ENCODE assay signal across 17 mouse cellular contexts in genomic region chr13:46515524-46515923, GRCm38 (mm10). TPM values are rescaled to one million over a fixed set of nuclear protein-coding genes. Genes with fewer than 3 reads are reported as not detected.
DNase-seq lines count a peak whose midpoint lies in the region; ATAC-seq and TF ChIP-seq lines count a peak whose summit lies in the region.
"Had no signal": no experiment of that assay in that cellular context is flagged by ENCODE, and none has a peak within 500 bp of the region (broad histone marks: within the 10 kb centered on the region; RNA-seq: fewer than 3 reads in every experiment).

No protein-coding gene starts in this region.

- TF ChIP-seq POLR2A in CH12.LX (IDR thresholded peaks at IDR 0.05; ENCODE audit: low read depth, low read length): no peak

- H3K4me3 ChIP-seq in gastrocnemius, adult 2 months: no peak overlapping the region
- no peak overlapping the region for H3K4me3 ChIP-seq in heart, embryonic 16.5 days (ENCODE audit: low read length)
- no peak overlapping the region for H3K4me3 ChIP-seq in CH12.LX (replicated peaks in 1 of 3; ENCODE audit: low read depth in 2 of 3, low read length in 2 of 3, poor library complexity in 1 of 3)
- no peak overlapping the region for H3K4me3 ChIP-seq in liver, postnatal 0 days (ENCODE audit: low read depth, low read length)
- H3K4me3 ChIP-seq: erythroblast, embryonic 14.5 days; liver, embryonic 15.5 days had no signal

- intact Hi-C loops in gastrocnemius, adult 2 months (cut with DNase I): loop anchor here (10.0 kb wide), 1 partner anchor 171 kb away; no protein-coding TSS in a partner anchor
- intact Hi-C loops in gastrocnemius, postnatal 36 days (cut with DNase I): no loop called here
- intact Hi-C loops in heart, postnatal 10 days (cut with DNase I): no loop called here

- H3K9ac ChIP-seq in heart, embryonic 16.5 days (ENCODE audit: low read length): peak overlapping the region; percentile 62
- H3K9ac ChIP-seq in CH12.LX (ENCODE audit: insufficient read depth, low read depth): no peak overlapping the region
- H3K9ac ChIP-seq in liver, postnatal 0 days (replicated peaks): no peak overlapping the region
- H3K9ac ChIP-seq: hindbrain, embryonic 14.5 days; liver, embryonic 15.5 days had no signal

- no peak for DNase-seq in gastrocnemius, adult 2 months
- DNase-seq in gastrocnemius, postnatal 36 days: no peak
- DNase-seq in heart, postnatal 10 days: no peak
- DNase-seq in CH12.LX (ENCODE audit: extremely low read depth): no peak
- peak; percentile 41 for DNase-seq in Patski (ENCODE audit: low read depth, low spot score)
- no peak for DNase-seq in liver, postnatal 0 days
- DNase-seq: cerebellum, adult 11 months; gastrocnemius, postnatal 25 days; midbrain, embryonic 14.5 days; spleen, adult 18-20 months; thymus, adult 2 months had no signal

- peak overlapping the region; percentile 34; the same call in 1 of the 2 replicates for H3K4me2 ChIP-seq in heart, embryonic 16.5 days (ENCODE audit: low read depth, low read length)
- peak overlapping the region; percentile 62; the same call in 1 of the 2 replicates for H3K4me2 ChIP-seq in CH12.LX (ENCODE audit: insufficient read depth, low read depth, poor library complexity, severe bottlenecking)
- H3K4me2 ChIP-seq in liver, postnatal 0 days (ENCODE audit: low read depth, low read length): no peak overlapping the region
- H3K4me2 ChIP-seq: hindbrain, embryonic 14.5 days; liver, embryonic 15.5 days had no signal

- ATAC-seq in heart, embryonic 16.5 days (replicated peaks; ENCODE audit: extremely low read depth, insufficient read depth, low FRiP score): no peak
- peak; percentile 65 for ATAC-seq in Patski
- no peak for ATAC-seq in liver, postnatal 0 days
- ATAC-seq: intestine, embryonic 16.5 days had no signal

- TF ChIP-seq CTCF in gastrocnemius, adult 2 months (IDR thresholded peaks at IDR 0.05): no peak
- no peak for TF ChIP-seq CTCF in CH12.LX (conservative IDR thresholded peaks at IDR 0.05 in 1 of 2, IDR thresholded peaks at IDR 0.05 in 1 of 2; ENCODE audit: low read depth in 2 of 2, low read length in 2 of 2)
- no peak for TF ChIP-seq CTCF in Patski (IDR thresholded peaks at IDR 0.05)
- no peak for TF ChIP-seq CTCF in liver, postnatal 0 days (IDR thresholded peaks at IDR 0.05; ENCODE audit: low read depth)

- POLR2A ChIA-PET in Patski (lab: Charles Lee): no interaction called here

- 58% methylated on average over 10 of the region's 10 CpGs for WGBS in heart, embryonic 16.5 days
- WGBS in liver, postnatal 0 days (ENCODE audit: insufficient replicate concordance): 92% methylated on average over 10 of the region's 10 CpGs

- H3K36me3 ChIP-seq in heart, embryonic 16.5 days (ENCODE audit: control insufficient read depth, insufficient read depth): peaks cover 10% of the 10 kb centered on the region
- no peaks in the 10 kb centered on the region for H3K36me3 ChIP-seq in CH12.LX (replicated peaks in 1 of 2; ENCODE audit: control insufficient read depth in 1 of 2, insufficient read depth in 1 of 2, low read length in 1 of 2)
- H3K36me3 ChIP-seq in liver, postnatal 0 days (replicated peaks; ENCODE audit: insufficient read depth, low read length): no peaks in the 10 kb centered on the region
- H3K36me3 ChIP-seq: liver, embryonic 15.5 days had no signal

- no peaks in the 10 kb centered on the region for H3K27me3 ChIP-seq in heart, embryonic 16.5 days (ENCODE audit: control insufficient read depth, insufficient read depth, low read length)
- H3K27me3 ChIP-seq in CH12.LX (replicated peaks) (no peaks in the 10 kb centered on the region), Patski (no peaks in the 10 kb centered on the region)
- H3K27me3 ChIP-seq in liver, postnatal 0 days (ENCODE audit: insufficient read depth, low read length): no peaks in the 10 kb centered on the region
- H3K27me3 ChIP-seq: liver, embryonic 15.5 days had no signal

- H3K27ac ChIP-seq in gastrocnemius, adult 2 months: peak overlapping the region; percentile 53; the same call in 1 of the 2 replicates
- H3K27ac ChIP-seq in heart, embryonic 16.5 days (ENCODE audit: low read length): peak overlapping the region; percentile 97
- no peak overlapping the region for H3K27ac ChIP-seq in CH12.LX (ENCODE audit: insufficient read depth, low read depth)
- no peak overlapping the region for H3K27ac ChIP-seq in liver, postnatal 0 days (ENCODE audit: low read depth)
- H3K27ac ChIP-seq: hindbrain, embryonic 14.5 days; liver, embryonic 15.5 days had no signal

- H3K79me2 ChIP-seq in CH12.LX (replicated peaks; ENCODE audit: control insufficient read depth, extremely low read depth, insufficient read depth, poor library complexity, severe bottlenecking): no peaks in the 10 kb centered on the region

- in situ Hi-C loops in CH12.LX (cut with MboI; ENCODE audit: low pct_ligation_motif_present, low pct_unique_long_range_greater_than_20kb, low sequenced_read_pairs): no loop called here
- in situ Hi-C loops in Patski (cut with MboI; ENCODE audit: low pct_unique_long_range_greater_than_20kb): no loop called here

- H3K4me1 ChIP-seq in heart, embryonic 16.5 days (ENCODE audit: control insufficient read depth, insufficient read depth, low read length): peaks cover 38% of the 10 kb centered on the region
- H3K4me1 ChIP-seq in CH12.LX (ENCODE audit: control insufficient read depth in 1 of 2, insufficient read depth in 2 of 2): peaks cover 14 to 27% of the 10 kb centered on the region in 2 experiments
- no peaks in the 10 kb centered on the region for H3K4me1 ChIP-seq in liver, postnatal 0 days (ENCODE audit: insufficient read depth)
- H3K4me1 ChIP-seq: liver, embryonic 15.5 days had no signal

- CTCF ChIA-PET in Patski (lab: Charles Lee): interaction anchor here (0.7 kb wide), 1 partner anchor 8 kb away, joined by 3 read pairs; no protein-coding TSS in a partner anchor

- TF ChIP-seq EP300 in CH12.LX (IDR thresholded peaks at IDR 0.05; ENCODE audit: low read length): no peak
- no peak for TF ChIP-seq EP300 in liver, postnatal 0 days (IDR thresholded peaks at IDR 0.05; ENCODE audit: low read depth)

- TF ChIP-seq RAD21 in CH12.LX (IDR thresholded peaks at IDR 0.05; ENCODE audit: low read depth, low read length): no peak

- dilution Hi-C loops in CH12.LX (cut with MboI; ENCODE audit: extremely low pct_ligation_motif_present, extremely low pct_unique_long_range_greater_than_20kb, low sequenced_read_pairs): no loop called here

- 0 out of 2 replicates have a peak, but pooled peaks cover 2% of the 10 kb centered on the region for H3K9me3 ChIP-seq in heart, embryonic 16.5 days (replicated peaks; ENCODE audit: control insufficient read depth, low read length)
- H3K9me3 ChIP-seq in CH12.LX (replicated peaks; ENCODE audit: low read length): peaks cover 5% of the 10 kb centered on the region
- 0 out of 2 replicates have a peak, but pooled peaks cover 2% of the 10 kb centered on the region for H3K9me3 ChIP-seq in liver, postnatal 0 days (ENCODE audit: low read length)
- H3K9me3 ChIP-seq: liver, embryonic 15.5 days had no signal

TF ChIP-seq in CH12.LX, 34 proteins besides CTCF, POLR2A, EP300 and RAD21:
- TF ChIP-seq SIN3A (IDR thresholded peaks at IDR 0.05; ENCODE audit: low read length): 0 out of 2 replicates have a peak, but pooled peaks have one; percentile 36
- TF ChIP-seq JUND (conservative IDR thresholded peaks at IDR 0.05; ENCODE audit: low read depth, low read length): no peak

RNA-seq across cellular contexts. Expression of gene Cap2, which starts 13.9 kb away (rescaled TPM):
- total RNA-seq in gastrocnemius, adult 2 months (2021): 100 to 1,000 TPM; 270 TPM
- total RNA-seq in gastrocnemius, postnatal 36 days (2021): 100 to 1,000 TPM; 249 to 277 TPM
- 170 and 182 TPM in 2 replicates for polyA plus RNA-seq in heart, embryonic 16.5 days (2015; fragmentation: Nextera tagmentation; extraction: Ambion mirVana)
- total RNA-seq in heart, postnatal 10 days (2021): 100 to 1,000 TPM; 127 to 146 TPM
- total RNA-seq in CH12.LX (2012; rRNA removed) (0.04 TPM in 1 of 2 replicates, not detected in the other), CH12.LX (2014; rRNA removed) (0.11 and 0.22 TPM in 2 replicates)
- polyA plus RNA-seq in CH12.LX (2012; ENCODE audit: insufficient read length, low read depth) (not detected in 2 replicates), Patski (2021) (not detected)
- 0.47 and 0.94 TPM in 2 replicates for polyA plus RNA-seq in liver, postnatal 0 days (2015; fragmentation: Nextera tagmentation; extraction: Ambion mirVana)
- total RNA-seq: megakaryocyte, adult 5-6 weeks had no signal
- polyA plus RNA-seq: erythroblast, embryonic 14.5 days had no signal

Comparison
In these comparisons a context has a peak if more than half of its experiments do, and no peak if none do; other contexts are left out.
1. H3K27ac ChIP-seq: peak in gastrocnemius, adult 2 months (single experiment) and heart, embryonic 16.5 days (single experiment); none in CH12.LX (single experiment) and liver, postnatal 0 days (single experiment).
2. RNA of gene Cap2, which starts 13.9 kb away (total RNA-seq): 249 to 277 TPM in gastrocnemius, postnatal 36 days, 270 TPM in gastrocnemius, adult 2 months and 127 to 146 TPM in heart, postnatal 10 days; 0.04 to 0.22 TPM in CH12.LX; every median in the first group is over 100 times any median in the second.